Mouse (Mus musculus): ENCODE data around the gene Med29. TPM values are rescaled to one million over a fixed set of nuclear protein-coding genes. Genes with fewer than 3 reads are reported as not detected.

The Med29 gene
- polyA plus RNA-seq, 1 experiment from 2014 or later: 31.8 TPM

GRCm38 (mm10) chr7:28353267-28353666, 39.2 kb downstream of the Med29 start:
- no peak overlapping the region for H3K4me3 ChIP-seq (replicated peaks)
- no peaks in the 10 kb centered on the region for H3K27me3 ChIP-seq
- peak overlapping the region; percentile 54 for H3K27ac ChIP-seq
- ATAC-seq (ENCODE audit: low read depth) (no peak), DNase-seq (no peak)
- H3K4me2 ChIP-seq: peak overlapping the region; percentile 10; the same call in 1 of the 2 replicates
- 96% methylated on average over 2 of the region's 2 CpGs for whole genome bisulfite sequencing (ENCODE audit: insufficient replicate concordance)
- H3K9ac ChIP-seq: no peak overlapping the region
- no peaks in the 10 kb centered on the region for H3K9me3 ChIP-seq (replicated peaks)
- peaks cover 63% of the 10 kb centered on the region for H3K4me1 ChIP-seq (replicated peaks)
- peaks cover 39% of the 10 kb centered on the region for H3K36me3 ChIP-seq

- H3K4me1 ChIP-seq (replicated peaks): peaks cover 48% of the 10 kb centered on the region
- peak overlapping the region; percentile 90 for H3K4me3 ChIP-seq (replicated peaks)
- no peaks in the 10 kb centered on the region for H3K9me3 ChIP-seq (replicated peaks)
- no peaks in the 10 kb centered on the region for H3K27me3 ChIP-seq
- peak overlapping the region; percentile 98 for H3K9ac ChIP-seq
- H3K27ac ChIP-seq: peak overlapping the region; percentile 87
- no peak for ATAC-seq (ENCODE audit: low read depth)
- peak overlapping the region; percentile 90 for H3K4me2 ChIP-seq
- DNase-seq: no peak
- WGBS (ENCODE audit: insufficient replicate concordance): 10% methylated on average over 4 of the region's 4 CpGs
- H3K36me3 ChIP-seq: peaks cover 39% of the 10 kb centered on the region
Measured at GRCm38 (mm10) chr7:28351676-28352191, 40.8 kb downstream of the Med29 start.

GRCm38 (mm10) chr7:28350155-28350883, 42.2 kb downstream of the Med29 start, which contains the start of gene Rps16:
Rps16 (plus strand) TSS chr7:28350652.
- no peaks in the 10 kb centered on the region for H3K27me3 ChIP-seq
- DNase-seq: peak; percentile 97
- no peaks in the 10 kb centered on the region for H3K9me3 ChIP-seq (replicated peaks)
- under 1% methylated on average over 49 of the region's 50 CpGs for WGBS (ENCODE audit: insufficient replicate concordance)
- peak; percentile 92 for ATAC-seq (ENCODE audit: low read depth)
- H3K4me3 ChIP-seq (replicated peaks): peak within 1 kb of the TSS; percentile 90
- H3K36me3 ChIP-seq: peaks cover 37% of the 10 kb centered on the region
- H3K27ac ChIP-seq: peak within 1 kb of the TSS; percentile 87
- H3K9ac ChIP-seq: peak within 1 kb of the TSS; percentile 98
- H3K4me1 ChIP-seq (replicated peaks): peaks cover 46% of the 10 kb centered on the region
- peak within 1 kb of the TSS; percentile 90 for H3K4me2 ChIP-seq

- H3K4me2 ChIP-seq: no peak overlapping the region
- no peaks in the 10 kb centered on the region for H3K9me3 ChIP-seq (replicated peaks)
- H3K4me3 ChIP-seq (replicated peaks): no peak overlapping the region
- ATAC-seq (ENCODE audit: low read depth) (no peak), DNase-seq (no peak)
- H3K27ac ChIP-seq: no peak overlapping the region
- no peak overlapping the region for H3K9ac ChIP-seq
- 75% methylated on average over 7 of the region's 7 CpGs for WGBS (ENCODE audit: insufficient replicate concordance)
- peaks cover 44% of the 10 kb centered on the region for H3K4me1 ChIP-seq (replicated peaks)
- H3K36me3 ChIP-seq: peaks cover 20% of the 10 kb centered on the region
- H3K27me3 ChIP-seq: no peaks in the 10 kb centered on the region
Measured at GRCm38 (mm10) chr7:28348601-28349000, 43.9 kb downstream of the Med29 start.

GRCm38 (mm10) chr7:28347746-28348145, 44.8 kb downstream of the Med29 start:
- WGBS (ENCODE audit: insufficient replicate concordance): 53% methylated on average over 3 of the region's 3 CpGs
- Histone ChIP-seq H3K9ac (no peak overlapping the region), H3K36me3 (peaks cover 12% of the 10 kb centered on the region), H3K4me2 (no peak overlapping the region), H3K9me3 (replicated peaks) (no peaks in the 10 kb centered on the region), H3K27me3 (no peaks in the 10 kb centered on the region), H3K27ac (no peak overlapping the region), H3K4me3 (replicated peaks) (no peak overlapping the region), H3K4me1 (replicated peaks) (peaks cover 36% of the 10 kb centered on the region)
- ATAC-seq (ENCODE audit: low read depth) (no peak), DNase-seq (no peak)

GRCm38 (mm10) chr7:28344637-28345036, 47.9 kb downstream of the Med29 start:
- Histone ChIP-seq H3K4me2 (no peak overlapping the region), H3K4me3 (replicated peaks) (no peak overlapping the region), H3K27ac (no peak overlapping the region), H3K27me3 (no peaks in the 10 kb centered on the region), H3K9ac (peak overlapping the region; percentile 41; the same call in 1 of the 2 replicates), H3K4me1 (replicated peaks) (peaks cover 29% of the 10 kb centered on the region), H3K36me3 (no peaks in the 10 kb centered on the region), H3K9me3 (replicated peaks) (no peaks in the 10 kb centered on the region)
- WGBS (ENCODE audit: insufficient replicate concordance): 2% methylated on average over 4 of the region's 4 CpGs
- DNase-seq: peak; percentile 72
- ATAC-seq (ENCODE audit: low read depth): peak; percentile 19; the same call in 1 of the 2 replicates

- H3K27me3 ChIP-seq: no peaks in the 10 kb centered on the region
- ATAC-seq (ENCODE audit: low read depth) (no peak), DNase-seq (no peak)
- 41% methylated on average over 7 of the region's 7 CpGs for WGBS (ENCODE audit: insufficient replicate concordance)
- no peaks in the 10 kb centered on the region for H3K36me3 ChIP-seq
- H3K4me3 ChIP-seq (replicated peaks): no peak overlapping the region
- H3K27ac ChIP-seq: no peak overlapping the region
- no peak overlapping the region for H3K4me2 ChIP-seq
- H3K4me1 ChIP-seq (replicated peaks): peaks cover 41% of the 10 kb centered on the region
- no peak overlapping the region for H3K9ac ChIP-seq
- H3K9me3 ChIP-seq (replicated peaks): no peaks in the 10 kb centered on the region
Measured at GRCm38 (mm10) chr7:28341381-28341780, 51.1 kb downstream of the Med29 start.

GRCm38 (mm10) chr7:28339213-28339917, 53.1 kb downstream of the Med29 start:
- peaks cover 51% of the 10 kb centered on the region for H3K4me1 ChIP-seq (replicated peaks)
- peak overlapping the region; percentile 95 for H3K4me3 ChIP-seq (replicated peaks)
- H3K9ac ChIP-seq: peak overlapping the region; percentile 67
- ATAC-seq (ENCODE audit: low read depth) (no peak), DNase-seq (peak; percentile 52)
- peaks cover 12% of the 10 kb centered on the region for H3K36me3 ChIP-seq
- WGBS (ENCODE audit: insufficient replicate concordance): 39% methylated on average over 19 of the region's 19 CpGs
- H3K9me3 ChIP-seq (replicated peaks): no peaks in the 10 kb centered on the region
- H3K27ac ChIP-seq: peak overlapping the region; percentile 92
- H3K4me2 ChIP-seq: peak overlapping the region; percentile 89
- H3K27me3 ChIP-seq: no peaks in the 10 kb centered on the region

- peak within 1 kb of the TSS; percentile 95 for H3K4me3 ChIP-seq (replicated peaks)
- ATAC-seq (ENCODE audit: low read depth): peak; percentile 95
- H3K27me3 ChIP-seq: no peaks in the 10 kb centered on the region
- H3K9ac ChIP-seq: peak within 1 kb of the TSS; percentile 95
- H3K36me3 ChIP-seq: peaks cover 17% of the 10 kb centered on the region
- peak within 1 kb of the TSS; percentile 89 for H3K4me2 ChIP-seq
- H3K9me3 ChIP-seq (replicated peaks): no peaks in the 10 kb centered on the region
- H3K4me1 ChIP-seq (replicated peaks): peaks cover 53% of the 10 kb centered on the region
- under 1% methylated on average over 77 of the region's 77 CpGs for WGBS (ENCODE audit: insufficient replicate concordance)
- peak; percentile 96 for DNase-seq
- peak within 1 kb of the TSS; percentile 92 for H3K27ac ChIP-seq
Measured at GRCm38 (mm10) chr7:28338108-28338998, 54.2 kb downstream of the Med29 start, which contains the start of gene Supt5. Supt5 (minus strand) TSS chr7:28338746.
